Mouse (Mus musculus) ES-Bruce4 (cell line): ENCODE measurements around the gene Vdr. TPM values are rescaled to one million over a fixed set of nuclear protein-coding genes. Genes with fewer than 3 reads are reported as not detected.

Source experiments
- H3K27ac ChIP-seq: 2 replicates; pipeline ENCODE4 v1.5.1; 2012; ENCODE audit warnings: low read length, inconsistent platforms; ENCODE audit not compliant: insufficient read depth
- H3K27me3 ChIP-seq: 2 replicates; pipeline ENCODE4 v1.6.1; 2012; ENCODE audit warnings: mild to moderate bottlenecking, low read length, inconsistent platforms; ENCODE audit not compliant: control insufficient read depth, poor library complexity, insufficient read depth, severe bottlenecking
- H3K36me3 ChIP-seq: 2 replicates; pipeline ENCODE4 v1.6.1; 2012; ENCODE audit warnings: inconsistent platforms, mild to moderate bottlenecking, low read length, moderate library complexity; ENCODE audit not compliant: control insufficient read depth, poor library complexity, insufficient read depth, severe bottlenecking
- H3K4me1 ChIP-seq: one replicate; pipeline ENCODE4 v1.8.1; 2011; ENCODE audit warnings: low read length; ENCODE audit not compliant: control insufficient read depth, insufficient read depth
- H3K4me3 ChIP-seq: 2 replicates; pipeline ENCODE4 v1.5.1; 2011; ENCODE audit warnings: low read depth, mild to moderate bottlenecking, low read length
- H3K9ac ChIP-seq: 2 replicates; pipeline ENCODE4 v1.6.1; 2012; ENCODE audit warnings: low read depth, mild to moderate bottlenecking, inconsistent platforms; ENCODE audit not compliant: poor library complexity, severe bottlenecking
- H3K9me3 ChIP-seq: replicated peaks from 2 replicates; pipeline ENCODE4 v1.6.1; 2012; ENCODE audit warnings: mild to moderate bottlenecking, low read length, inconsistent platforms; ENCODE audit not compliant: control insufficient read depth, poor library complexity, insufficient read depth, severe bottlenecking
- CTCF ChIP-seq: IDR thresholded peaks from one replicate; pipeline ENCODE4 v1.8.1; 2011; ENCODE audit warnings: low read depth, low read length
- EP300 ChIP-seq: IDR thresholded peaks from 2 replicates; pipeline ENCODE4 v1.6.1; 2011; ENCODE audit warnings: low read depth, low read length; ENCODE audit not compliant: insufficient read depth
- POLR2A ChIP-seq: IDR thresholded peaks from one replicate; pipeline ENCODE4 v1.8.1; 2011; ENCODE audit warnings: low read length; ENCODE audit not compliant: insufficient read depth
- polyA plus RNA-seq: library from polyadenylated mRNA; stranded (reverse); fragments of >200 nt; gene quantifications from 2 replicates; pipeline ENCODE4 v1.2.4, GENCODE M21; 2011; ENCODE audit warnings: low read depth; ENCODE audit not compliant: missing spikeins, insufficient read depth, insufficient read length

Vdr gene
- polyA plus RNA-seq, 1 experiment = 1.6 TPM

DNA sequence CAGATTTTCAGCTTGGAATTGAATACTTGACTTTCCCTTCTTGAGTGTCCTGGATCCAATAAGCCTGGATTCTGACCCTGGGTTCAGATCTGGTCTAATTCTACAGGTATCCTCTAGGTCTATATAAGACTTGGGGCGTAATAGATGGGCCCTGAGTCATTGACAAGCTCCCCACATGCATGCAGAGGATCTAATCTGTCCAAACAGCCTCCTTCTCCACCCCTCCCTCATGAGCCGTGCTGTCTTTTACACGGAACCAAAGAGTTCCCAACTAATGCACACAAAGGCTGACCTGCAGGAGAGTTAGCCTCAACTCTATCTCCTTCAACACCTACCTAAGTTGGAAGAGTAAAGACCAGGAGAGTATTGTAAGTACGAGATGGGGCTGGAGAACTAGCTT lies 63.1 kb downstream of the Vdr start:
- H3K9ac ChIP-seq = no peak overlapping the region
- no peak overlapping the region for H3K27ac ChIP-seq
- no peak overlapping the region for H3K4me3 ChIP-seq
- no peak for TF ChIP-seq CTCF
- TF ChIP-seq POLR2A = no peak
- H3K9me3 ChIP-seq = no peaks in the 10 kb centered on the region
- H3K36me3 ChIP-seq = no peaks in the 10 kb centered on the region
- H3K4me1 ChIP-seq = no peaks in the 10 kb centered on the region
- H3K27me3 ChIP-seq = no peaks in the 10 kb centered on the region

- Histone ChIP-seq H3K27me3 (no peaks in the 10 kb centered on the region), H3K36me3 (no peaks in the 10 kb centered on the region), H3K4me3 (no peak overlapping the region), H3K9me3 (no peaks in the 10 kb centered on the region), H3K4me1 (no peaks in the 10 kb centered on the region), H3K27ac (no peak overlapping the region), H3K9ac (no peak overlapping the region)
- no peak for TF ChIP-seq EP300
- TF ChIP-seq POLR2A = no peak
- TF ChIP-seq CTCF = no peak
Measured at GRCm38 (mm10) chr15:97846121-97846882, 64.1 kb downstream of the Vdr start.

- H3K9me3 ChIP-seq = no peaks in the 10 kb centered on the region
- H3K36me3 ChIP-seq = no peaks in the 10 kb centered on the region
- H3K4me1 ChIP-seq = peaks cover 1% of the 10 kb centered on the region
- H3K27ac ChIP-seq = no peak within 1 kb of the TSS
- no peak within 1 kb of the TSS for H3K9ac ChIP-seq
- TF ChIP-seq CTCF = no peak
- no peak for TF ChIP-seq POLR2A
- TF ChIP-seq EP300 = no peak
- no peak within 1 kb of the TSS for H3K4me3 ChIP-seq
- H3K27me3 ChIP-seq = no peaks in the 10 kb centered on the region
Measured at GRCm38 (mm10) chr15:97844037-97845034, 66.1 kb downstream of the Vdr start, which contains the start of gene Hdac7. Hdac7 (minus strand) TSS chr15:97844502.

DNA sequence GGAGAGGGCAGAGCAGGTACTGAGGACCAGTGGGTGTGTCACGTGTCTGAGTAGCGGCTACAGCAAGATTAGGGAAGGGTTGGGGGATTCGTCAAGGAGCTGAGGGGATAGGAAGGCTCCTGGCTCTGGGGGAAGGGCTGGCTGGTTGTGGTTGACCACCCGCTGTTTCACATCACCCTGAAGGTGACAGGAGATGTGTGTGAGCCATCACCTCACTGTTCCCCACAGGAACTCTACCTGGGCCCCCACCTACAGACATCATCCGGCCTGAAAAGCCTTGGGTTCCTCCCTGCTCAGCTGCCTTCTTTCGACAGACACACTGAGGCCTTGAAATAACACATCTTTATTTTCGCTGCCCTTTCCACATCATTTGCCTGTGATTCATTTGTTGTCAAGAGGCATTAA lies 67.2 kb downstream of the Vdr start:
- peaks cover 1% of the 10 kb centered on the region for H3K4me1 ChIP-seq
- H3K27me3 ChIP-seq = no peaks in the 10 kb centered on the region
- TF ChIP-seq CTCF (no peak), EP300 (no peak), POLR2A (no peak)
- no peak overlapping the region for H3K27ac ChIP-seq
- H3K9ac ChIP-seq = no peak overlapping the region
- no peaks in the 10 kb centered on the region for H3K9me3 ChIP-seq
- H3K36me3 ChIP-seq = no peaks in the 10 kb centered on the region
- no peak overlapping the region for H3K4me3 ChIP-seq

DNA sequence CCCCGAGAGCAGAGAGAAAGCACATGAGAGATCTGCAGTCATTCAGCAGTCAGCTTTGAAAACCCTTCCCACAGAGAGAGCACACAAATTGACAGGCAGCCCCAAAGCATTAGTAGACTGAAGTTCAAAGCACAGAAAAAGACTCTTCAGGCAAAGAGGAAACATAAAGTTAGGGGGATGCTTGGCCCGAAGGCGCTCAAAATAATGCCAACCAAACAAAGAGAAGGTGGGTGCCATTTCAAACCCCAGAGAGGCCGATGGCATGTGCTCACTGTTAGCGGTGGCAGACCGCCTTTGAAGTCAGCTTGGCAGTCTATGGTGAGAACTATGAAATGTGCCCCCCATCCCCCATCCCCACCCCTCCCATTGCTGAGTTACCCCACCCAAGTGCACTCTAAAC lies 68.4 kb downstream of the Vdr start:
- no peaks in the 10 kb centered on the region for H3K27me3 ChIP-seq
- H3K27ac ChIP-seq = no peak overlapping the region
- H3K9me3 ChIP-seq = no peaks in the 10 kb centered on the region
- no peak overlapping the region for H3K9ac ChIP-seq
- TF ChIP-seq EP300 (no peak), CTCF (no peak), POLR2A (no peak)
- H3K4me3 ChIP-seq = no peak overlapping the region
- H3K4me1 ChIP-seq = peaks cover 1% of the 10 kb centered on the region
- no peaks in the 10 kb centered on the region for H3K36me3 ChIP-seq
